Mouse (Mus musculus): ENCODE measurements around the gene Trp73. TPM values are rescaled to one million over a fixed set of nuclear protein-coding genes. Genes with fewer than 3 reads are reported as not detected.

Trp73 gene
- polyA plus RNA-seq, 1 experiment, result 2.8 TPM

DNA sequence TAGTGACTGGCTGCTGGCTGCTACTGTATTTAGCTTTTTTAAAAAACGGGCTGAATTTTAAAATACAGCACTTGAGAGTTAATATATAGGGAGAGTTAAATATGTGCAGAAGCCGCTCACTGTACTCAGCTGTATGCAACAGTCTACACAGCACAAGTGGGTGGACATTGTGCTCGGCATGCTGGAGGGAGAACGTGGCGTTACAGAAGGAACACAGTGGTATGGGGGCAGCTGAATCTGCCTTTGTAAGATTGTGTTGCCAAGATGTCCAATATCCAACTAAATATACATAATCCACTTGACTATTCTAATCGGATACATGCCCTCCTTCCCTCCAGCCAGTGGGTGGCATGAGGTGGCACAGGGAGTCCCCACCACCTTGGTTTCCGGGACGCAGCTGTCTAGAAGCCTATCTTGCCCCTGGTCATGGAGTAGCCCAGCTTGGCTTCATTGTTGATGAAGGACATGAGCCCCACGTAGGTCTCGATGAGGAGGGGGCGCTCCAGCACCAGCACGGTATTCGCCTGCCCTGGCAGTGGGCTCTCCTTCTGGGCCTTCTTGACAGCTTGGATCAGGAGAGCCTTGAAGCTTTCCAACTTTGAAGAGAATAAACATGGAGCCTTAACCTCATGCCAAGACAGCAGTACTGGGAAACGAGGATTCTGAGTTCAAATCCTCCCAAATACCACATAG is 18.1 kb upstream of the Trp73 start:
- no peak overlapping the region for H3K9ac ChIP-seq (ENCODE audit: low read depth, poor library complexity, severe bottlenecking)
- no peak for TF ChIP-seq CTCF (IDR thresholded peaks at IDR 0.05; ENCODE audit: low read depth, low read length)
- TF ChIP-seq EP300 (IDR thresholded peaks at IDR 0.05; ENCODE audit: insufficient read depth, low read depth, low read length), result no peak
- TF ChIP-seq POLR2A (IDR thresholded peaks at IDR 0.05; ENCODE audit: insufficient read depth, low read length), result no peak
- H3K9me3 ChIP-seq (replicated peaks; ENCODE audit: control insufficient read depth, insufficient read depth, low read length, poor library complexity, severe bottlenecking), result no peaks in the 10 kb centered on the region
- H3K27me3 ChIP-seq (ENCODE audit: control insufficient read depth, insufficient read depth, low read length, poor library complexity, severe bottlenecking), result no peaks in the 10 kb centered on the region
- peaks cover 2% of the 10 kb centered on the region for H3K4me1 ChIP-seq (ENCODE audit: control insufficient read depth, insufficient read depth, low read length)
- no peak overlapping the region for H3K4me3 ChIP-seq (ENCODE audit: low read depth, low read length)
- H3K27ac ChIP-seq (ENCODE audit: insufficient read depth, low read length), result no peak overlapping the region
- H3K36me3 ChIP-seq (ENCODE audit: control insufficient read depth, insufficient read depth, low read length, poor library complexity, severe bottlenecking), result peaks cover 9% of the 10 kb centered on the region; the same call in 1 of the 2 replicates

DNA sequence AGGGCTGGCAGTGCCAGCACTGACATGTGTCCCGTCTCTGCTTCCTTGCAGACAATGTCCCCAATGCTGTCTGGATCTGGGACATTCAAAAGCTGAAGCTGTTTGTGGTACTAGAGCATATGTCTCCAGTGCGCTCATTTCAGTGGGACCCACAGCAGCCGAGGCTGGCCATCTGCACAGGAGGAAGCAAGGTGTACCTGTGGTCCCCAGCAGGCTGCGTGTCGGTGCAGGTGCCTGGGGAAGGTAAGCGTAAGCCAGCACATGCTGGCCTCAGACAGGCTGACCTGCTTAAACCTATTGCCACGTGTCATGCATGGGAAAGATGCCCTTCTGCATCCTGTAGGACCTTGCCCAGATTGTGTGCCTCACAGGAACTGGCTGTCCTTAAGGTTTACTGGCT is 16.0 kb upstream of the Trp73 start:
- TF ChIP-seq EP300 (IDR thresholded peaks at IDR 0.05; ENCODE audit: insufficient read depth, low read depth, low read length) (no peak), POLR2A (IDR thresholded peaks at IDR 0.05; ENCODE audit: insufficient read depth, low read length) (no peak), CTCF (IDR thresholded peaks at IDR 0.05; ENCODE audit: low read depth, low read length) (no peak)
- Histone ChIP-seq H3K4me3 (ENCODE audit: low read depth, low read length) (no peak overlapping the region), H3K9ac (ENCODE audit: low read depth, poor library complexity, severe bottlenecking) (no peak overlapping the region), H3K27ac (ENCODE audit: insufficient read depth, low read length) (no peak overlapping the region), H3K27me3 (ENCODE audit: control insufficient read depth, insufficient read depth, low read length, poor library complexity, severe bottlenecking) (no peaks in the 10 kb centered on the region), H3K4me1 (ENCODE audit: control insufficient read depth, insufficient read depth, low read length) (no peaks in the 10 kb centered on the region), H3K9me3 (replicated peaks; ENCODE audit: control insufficient read depth, insufficient read depth, low read length, poor library complexity, severe bottlenecking) (no peaks in the 10 kb centered on the region), H3K36me3 (ENCODE audit: control insufficient read depth, insufficient read depth, low read length, poor library complexity, severe bottlenecking) (peaks cover 9% of the 10 kb centered on the region)

DNA sequence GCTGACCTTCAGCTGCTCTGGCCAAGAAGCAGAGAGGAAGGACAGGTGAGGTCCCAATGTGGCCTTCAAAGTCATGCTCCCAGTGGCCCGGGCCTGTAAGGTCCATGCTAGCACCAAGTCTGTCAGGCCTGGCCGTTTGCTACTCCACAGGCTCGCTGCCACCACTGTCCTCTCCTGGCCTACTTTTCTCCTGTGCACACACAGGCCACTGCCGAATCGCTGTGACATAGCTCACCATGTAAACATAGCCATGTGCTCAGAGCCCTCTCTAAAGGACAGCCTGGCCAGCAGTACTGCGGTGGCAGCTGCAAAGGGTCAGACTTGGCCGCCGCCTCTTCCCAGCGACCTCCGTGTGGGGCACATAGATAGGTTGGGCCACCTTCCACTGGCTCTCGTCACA is 14.1 kb upstream of the Trp73 start:
- H3K27ac ChIP-seq (ENCODE audit: insufficient read depth, low read length), result no peak overlapping the region
- H3K36me3 ChIP-seq (ENCODE audit: control insufficient read depth, insufficient read depth, low read length, poor library complexity, severe bottlenecking), result peaks cover 9% of the 10 kb centered on the region
- no peak for TF ChIP-seq EP300 (IDR thresholded peaks at IDR 0.05; ENCODE audit: insufficient read depth, low read depth, low read length)
- TF ChIP-seq CTCF (IDR thresholded peaks at IDR 0.05; ENCODE audit: low read depth, low read length), result no peak
- TF ChIP-seq POLR2A (IDR thresholded peaks at IDR 0.05; ENCODE audit: insufficient read depth, low read length), result no peak
- H3K9ac ChIP-seq (ENCODE audit: low read depth, poor library complexity, severe bottlenecking), result no peak overlapping the region
- H3K4me1 ChIP-seq (ENCODE audit: control insufficient read depth, insufficient read depth, low read length), result no peaks in the 10 kb centered on the region
- no peaks in the 10 kb centered on the region for H3K27me3 ChIP-seq (ENCODE audit: control insufficient read depth, insufficient read depth, low read length, poor library complexity, severe bottlenecking)
- no peaks in the 10 kb centered on the region for H3K9me3 ChIP-seq (replicated peaks; ENCODE audit: control insufficient read depth, insufficient read depth, low read length, poor library complexity, severe bottlenecking)
- H3K4me3 ChIP-seq (ENCODE audit: low read depth, low read length), result no peak overlapping the region

DNA sequence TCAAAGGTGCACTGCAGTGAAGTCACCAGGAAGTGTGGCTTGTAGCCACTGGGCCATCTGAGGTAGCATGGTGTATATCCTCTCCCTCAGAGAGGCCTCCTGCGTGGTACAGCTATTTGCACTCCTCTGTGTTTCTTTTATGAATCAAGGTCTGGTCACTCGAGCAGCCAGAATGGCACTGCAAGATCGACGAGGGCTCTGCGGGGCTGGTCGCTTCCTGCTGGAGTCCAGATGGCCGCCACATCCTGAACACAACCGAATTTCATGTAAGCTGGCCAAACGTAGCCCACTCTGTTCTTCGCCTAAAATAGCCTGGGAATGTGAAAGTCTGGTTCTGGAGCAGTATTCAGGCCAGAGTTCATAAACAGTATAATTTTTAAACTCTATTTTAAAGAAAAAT is 6.3 kb upstream of the Trp73 start:
- Histone ChIP-seq H3K4me1 (ENCODE audit: control insufficient read depth, insufficient read depth, low read length) (no peaks in the 10 kb centered on the region), H3K9ac (ENCODE audit: low read depth, poor library complexity, severe bottlenecking) (no peak overlapping the region), H3K27me3 (ENCODE audit: control insufficient read depth, insufficient read depth, low read length, poor library complexity, severe bottlenecking) (peaks cover under 1% of the 10 kb centered on the region; the same call in 1 of the 2 replicates), H3K36me3 (ENCODE audit: control insufficient read depth, insufficient read depth, low read length, poor library complexity, severe bottlenecking) (peaks cover 3% of the 10 kb centered on the region; the same call in 1 of the 2 replicates), H3K4me3 (ENCODE audit: low read depth, low read length) (no peak overlapping the region), H3K27ac (ENCODE audit: insufficient read depth, low read length) (no peak overlapping the region), H3K9me3 (replicated peaks; ENCODE audit: control insufficient read depth, insufficient read depth, low read length, poor library complexity, severe bottlenecking) (no peaks in the 10 kb centered on the region)
- no peak for TF ChIP-seq CTCF (IDR thresholded peaks at IDR 0.05; ENCODE audit: low read depth, low read length)
- no peak for TF ChIP-seq EP300 (IDR thresholded peaks at IDR 0.05; ENCODE audit: insufficient read depth, low read depth, low read length)
- no peak for TF ChIP-seq POLR2A (IDR thresholded peaks at IDR 0.05; ENCODE audit: insufficient read depth, low read length)

DNA sequence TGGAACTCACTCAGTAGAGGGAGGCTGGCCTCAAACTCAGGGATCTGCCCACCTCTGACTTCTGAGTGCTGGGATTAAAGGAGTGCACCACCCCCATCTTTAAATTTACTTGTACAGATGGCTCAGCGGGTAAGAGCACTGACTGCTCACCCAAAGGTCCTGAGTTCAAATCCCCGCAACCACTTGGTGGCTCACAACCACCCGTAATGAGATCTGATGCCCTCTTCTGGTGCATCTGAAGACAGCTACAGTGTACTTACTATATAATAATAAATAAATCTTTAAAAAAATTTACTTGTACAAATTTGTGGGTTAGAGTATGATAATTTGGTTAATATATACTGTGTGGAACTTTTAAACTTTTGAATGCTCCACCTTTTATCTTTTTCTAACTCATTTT is 4.7 kb upstream of the Trp73 start:
- peaks cover 14% of the 10 kb centered on the region for H3K27me3 ChIP-seq (ENCODE audit: control insufficient read depth, insufficient read depth, low read length, poor library complexity, severe bottlenecking)

More for the DNA sequence above, 4.7 kb upstream of the Trp73 start:
- H3K9me3 ChIP-seq (replicated peaks; ENCODE audit: control insufficient read depth, insufficient read depth, low read length, poor library complexity, severe bottlenecking), result no peaks in the 10 kb centered on the region
- TF ChIP-seq EP300 (IDR thresholded peaks at IDR 0.05; ENCODE audit: insufficient read depth, low read depth, low read length), result no peak
- TF ChIP-seq POLR2A (IDR thresholded peaks at IDR 0.05; ENCODE audit: insufficient read depth, low read length), result no peak
- no peak for TF ChIP-seq CTCF (IDR thresholded peaks at IDR 0.05; ENCODE audit: low read depth, low read length)
- no peak overlapping the region for H3K4me3 ChIP-seq (ENCODE audit: low read depth, low read length)
- H3K27ac ChIP-seq (ENCODE audit: insufficient read depth, low read length), result no peak overlapping the region
- H3K36me3 ChIP-seq (ENCODE audit: control insufficient read depth, insufficient read depth, low read length, poor library complexity, severe bottlenecking), result peaks cover 3% of the 10 kb centered on the region; the same call in 1 of the 2 replicates
- H3K4me1 ChIP-seq (ENCODE audit: control insufficient read depth, insufficient read depth, low read length), result peaks cover 2% of the 10 kb centered on the region
- H3K9ac ChIP-seq (ENCODE audit: low read depth, poor library complexity, severe bottlenecking), result no peak overlapping the region

Data from ES-Bruce4 (cell line).